Mouse (Mus musculus) megakaryocyte progenitor cell, adult 5-6 weeks (primary cell): ENCODE results near the gene Ndufa8. TPM values are rescaled to one million over a fixed set of nuclear protein-coding genes. Genes with fewer than 3 reads are reported as not detected.

Experiments used
- ATAC-seq: replicated peaks from 2 replicates; pipeline ENCODE4 v1.8.0; 2016; ENCODE audit warnings: mild to moderate bottlenecking, moderate TSS enrichment, inconsistent platforms; ENCODE audit not compliant: poor library complexity
- total RNA-seq, 2 experiments: library from RNA; stranded (forward) in 1 of 2; stranded (reverse) in 1 of 2; fragments of 157-497, 149-512 nt in 1 of 2; fragments of 200-1000 nt in 1 of 2; gene quantifications; 2 replicates each; pipeline versions ENCODE4 v1.2.3 to v1.2.4; 2015 to 2017

Ndufa8 gene
- total RNA-seq, 2 experiments from 2014 or later, result 53.3 to 100 TPM

DNA sequence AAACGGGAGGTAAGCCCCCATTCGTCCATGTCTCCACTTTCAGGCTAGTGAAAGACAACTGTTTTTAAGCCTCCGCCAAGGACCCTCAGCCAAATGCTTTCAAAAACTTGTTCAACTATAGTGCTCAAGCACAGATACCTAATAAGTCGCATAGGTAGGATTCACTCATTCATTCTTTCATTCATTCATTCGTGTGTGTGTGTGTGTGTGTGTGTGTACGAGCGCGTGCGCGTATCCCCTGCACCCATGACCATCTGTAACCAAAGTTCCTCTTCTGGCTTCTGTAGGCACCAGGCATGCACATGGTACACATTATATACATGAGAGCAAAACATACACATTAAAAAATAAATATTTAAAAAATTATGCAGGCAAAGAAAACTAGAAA, 355 bp upstream of the Ndufa8 start:
- ATAC-seq, result peak; percentile 10; the same call in 1 of the 2 replicates

DNA sequence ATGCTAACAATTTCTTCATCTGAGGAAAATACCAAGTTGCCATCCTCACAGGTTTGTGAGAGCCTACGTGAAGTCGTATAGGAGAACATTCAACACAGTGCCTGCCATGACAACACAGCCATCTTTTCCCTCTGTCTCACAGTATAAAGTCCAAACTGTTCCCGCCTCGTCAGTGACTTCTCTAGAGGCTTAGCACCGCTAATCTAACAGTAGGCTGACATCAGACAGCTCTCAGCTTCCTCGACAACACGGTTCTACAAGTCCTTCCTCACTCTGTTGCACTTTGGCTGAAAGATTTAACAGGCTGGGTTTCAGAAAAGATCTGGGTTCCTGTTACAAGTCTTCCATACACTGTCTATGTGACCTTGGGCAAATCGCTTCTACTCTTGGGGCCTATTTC, 1.0 kb downstream of the Ndufa8 start:
- ATAC-seq, result no peak

DNA sequence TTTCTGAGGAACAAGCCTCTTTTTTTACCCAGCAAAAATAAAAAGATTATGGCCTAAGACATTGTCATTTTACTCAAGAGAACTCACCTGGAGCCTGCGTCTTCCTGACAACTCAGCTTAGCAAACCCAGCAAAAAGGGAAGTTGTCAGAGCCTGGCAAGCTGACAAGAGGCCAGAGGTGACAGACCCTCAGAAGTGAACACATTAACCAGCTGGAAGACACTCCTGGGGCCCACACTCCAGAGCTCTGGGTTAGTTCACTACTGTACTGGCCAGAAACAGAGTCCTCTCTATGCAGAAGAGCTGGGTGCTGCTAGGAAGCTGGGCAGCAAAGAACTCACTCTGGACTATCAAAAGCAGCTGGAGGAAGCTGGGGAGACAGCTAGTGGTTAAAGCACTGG, 8.3 kb downstream of the Ndufa8 start:
- ATAC-seq, result peak; percentile 53

DNA sequence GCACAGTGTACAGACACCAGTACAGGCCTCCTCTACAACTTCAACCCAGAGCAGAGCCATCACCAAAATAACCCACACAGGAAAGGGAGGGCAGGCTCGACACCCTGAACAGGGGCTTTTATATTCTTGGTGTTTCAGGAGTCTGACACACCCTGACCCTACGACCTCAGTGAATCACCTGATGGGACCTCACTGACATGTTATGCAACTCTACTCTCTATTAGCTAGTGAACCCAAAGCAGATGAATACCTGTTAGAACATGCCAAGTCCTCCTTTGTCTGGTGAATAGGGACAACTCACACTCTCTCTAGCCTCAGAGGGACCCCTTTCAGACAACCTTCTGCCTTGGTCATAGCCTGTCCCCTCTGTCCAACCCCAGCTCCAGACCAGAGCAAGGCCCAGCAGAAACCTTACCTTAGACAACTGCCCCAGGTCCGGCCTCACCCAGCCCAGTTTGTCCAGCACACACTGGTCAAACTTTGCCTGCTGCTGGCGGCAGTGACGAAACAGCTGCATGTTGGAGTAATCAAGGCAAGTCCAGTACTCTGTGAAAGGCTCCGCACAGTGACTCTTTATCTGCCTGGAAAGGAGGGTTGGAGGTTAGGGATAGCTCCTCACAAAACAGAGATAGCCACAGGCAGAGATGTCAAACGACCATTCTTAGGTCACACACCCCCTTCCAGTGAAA, 9.8 kb downstream of the Ndufa8 start:
- ATAC-seq, result no peak

DNA sequence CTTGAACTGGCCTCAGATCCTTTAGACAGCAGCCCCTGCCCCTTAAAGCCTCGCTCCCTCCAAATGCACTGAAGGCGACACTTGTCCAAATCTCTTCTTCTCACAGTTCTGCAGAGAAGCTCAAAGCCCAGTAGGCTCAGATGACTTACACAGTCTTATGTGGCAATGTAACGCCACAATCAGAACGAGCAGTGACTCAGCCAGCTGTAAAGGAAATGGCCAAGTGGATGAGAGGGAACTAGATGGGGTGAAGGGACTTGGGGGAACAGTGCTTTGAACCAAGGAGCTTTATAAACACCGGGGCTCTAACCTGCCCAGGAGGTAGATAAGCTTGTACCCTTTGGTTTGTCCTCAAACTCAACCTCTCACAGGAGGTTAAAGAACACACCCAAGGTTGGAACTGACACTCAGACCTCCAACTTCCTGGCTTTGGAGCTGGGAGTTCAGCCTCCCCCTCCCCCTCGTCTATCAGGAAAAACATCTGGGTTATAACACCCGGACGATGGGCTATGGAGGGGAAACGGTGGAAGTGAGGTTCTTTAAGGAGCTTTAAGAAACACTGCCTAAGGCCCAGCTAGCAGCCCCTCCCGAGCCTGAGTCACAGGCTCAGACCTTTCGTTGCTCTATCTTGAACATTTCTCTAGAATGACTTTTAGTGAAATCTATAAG, 13.7 kb downstream of the Ndufa8 start:
- ATAC-seq, result peak; percentile 86

DNA sequence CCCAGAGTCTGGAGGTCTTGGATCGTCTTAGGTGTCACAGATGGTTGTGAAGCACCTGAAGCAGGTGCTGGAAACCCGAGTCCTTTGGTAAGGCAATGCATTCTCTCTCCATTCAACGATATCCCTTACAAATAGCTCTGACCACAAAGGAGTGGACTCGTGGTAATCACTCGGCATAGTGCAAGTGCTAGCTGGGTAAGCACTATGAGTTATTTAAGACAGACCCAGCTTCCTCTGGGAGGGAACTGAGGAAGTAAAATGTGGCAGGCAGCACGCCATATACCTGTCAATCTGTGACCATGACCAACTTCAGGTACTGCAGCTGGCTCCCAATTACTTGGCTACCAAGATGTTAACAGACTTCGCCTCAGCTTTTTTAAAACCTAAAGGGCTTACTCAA, 14.3 kb downstream of the Ndufa8 start:
- ATAC-seq, result peak; percentile 33

DNA sequence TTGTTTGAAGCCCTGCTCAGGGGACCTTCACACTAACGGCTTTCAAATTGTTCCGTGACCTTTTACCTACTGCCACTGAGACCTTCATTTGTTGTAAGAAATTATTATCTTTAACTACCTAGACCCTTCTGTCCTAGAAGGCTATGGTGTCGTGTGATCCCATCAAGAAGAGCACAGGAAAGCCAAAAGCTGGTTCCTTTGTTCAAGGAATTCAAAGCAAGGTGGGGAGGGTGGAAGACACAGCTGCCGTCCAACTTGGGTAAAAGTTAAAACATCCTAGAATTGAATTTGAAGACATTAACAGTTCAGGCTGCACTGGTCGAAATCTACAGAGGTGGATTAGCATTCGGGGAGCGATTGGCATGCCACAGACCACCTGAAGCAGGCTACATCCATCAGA, 15.2 kb downstream of the Ndufa8 start:
- ATAC-seq, result no peak

DNA sequence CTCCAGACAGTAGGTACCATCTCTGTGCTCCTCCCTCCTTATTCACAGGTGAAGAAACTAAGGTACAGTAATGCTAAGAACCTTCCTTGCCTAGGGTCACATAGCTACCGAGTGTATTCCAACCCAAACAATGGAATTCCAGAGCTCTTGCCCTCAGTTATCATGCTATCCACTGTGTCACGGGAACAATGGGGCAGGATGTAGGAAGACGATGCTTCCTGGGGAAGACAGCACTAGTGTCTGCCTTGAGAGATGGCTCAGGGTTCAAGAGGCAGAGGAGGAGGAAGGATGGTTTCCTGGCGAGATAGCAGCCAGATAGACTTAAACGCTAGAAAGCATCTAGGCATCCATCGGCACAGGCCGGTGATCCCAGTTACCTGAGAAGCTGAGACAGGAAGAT, 16.3 kb downstream of the Ndufa8 start:
- no peak for ATAC-seq

DNA sequence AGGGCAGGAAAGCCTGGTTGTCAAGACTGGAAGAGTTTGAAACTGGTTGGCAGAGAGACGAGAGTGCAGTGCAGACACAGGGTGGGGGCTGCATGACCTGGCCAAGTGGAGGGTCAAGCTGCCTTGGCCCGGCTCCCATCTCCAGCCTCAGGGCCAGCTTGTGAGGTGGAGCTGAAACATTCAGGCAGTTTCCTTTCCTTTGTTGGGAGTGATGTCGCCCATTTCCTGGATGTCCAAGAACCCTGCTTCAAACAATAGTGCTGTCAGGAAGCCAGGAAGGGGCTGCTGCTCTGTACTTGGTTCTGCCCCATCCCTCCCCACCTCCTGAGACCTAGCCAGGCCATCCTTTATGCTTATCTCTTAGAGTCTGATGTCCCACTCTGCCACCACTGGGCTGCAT, 25.9 kb downstream of the Ndufa8 start:
- no peak for ATAC-seq

DNA sequence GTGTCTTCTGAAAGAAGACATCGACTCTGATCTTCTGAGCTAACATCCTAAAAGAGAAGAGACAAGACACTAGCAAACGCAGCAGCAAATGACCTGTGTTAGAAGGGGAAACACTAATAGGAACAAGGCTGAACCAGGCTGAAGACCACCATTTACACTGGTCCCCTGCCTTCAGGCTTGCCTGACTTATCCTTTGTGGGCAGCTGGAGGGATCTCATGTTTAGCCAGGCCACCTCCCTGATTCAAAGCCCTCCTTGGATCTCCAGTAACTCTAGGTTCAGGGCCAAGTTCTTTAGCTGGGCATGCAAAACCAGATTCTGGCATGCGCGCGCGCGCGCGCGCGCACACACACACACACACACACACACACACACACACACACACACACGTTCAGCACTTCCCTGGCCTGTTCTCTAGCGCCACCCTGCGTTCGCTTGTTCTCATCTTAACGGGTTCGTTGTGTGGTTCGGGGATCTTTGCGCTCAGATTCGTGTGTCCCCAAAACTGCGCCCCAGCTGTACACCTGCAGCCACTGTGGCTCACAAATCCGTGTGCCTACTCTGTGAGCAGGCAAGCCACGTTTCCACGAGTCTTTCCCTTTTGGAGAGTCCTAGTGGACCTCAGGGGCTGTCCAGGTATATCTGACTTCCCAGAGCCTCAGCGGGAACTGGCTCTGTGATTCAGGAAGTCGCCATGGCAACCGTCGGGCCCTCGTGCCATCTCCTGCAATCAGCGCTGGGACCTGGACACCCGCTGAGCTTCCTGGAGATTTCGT, 27.6 kb downstream of the Ndufa8 start:
- peak; percentile 99 for ATAC-seq

DNA sequence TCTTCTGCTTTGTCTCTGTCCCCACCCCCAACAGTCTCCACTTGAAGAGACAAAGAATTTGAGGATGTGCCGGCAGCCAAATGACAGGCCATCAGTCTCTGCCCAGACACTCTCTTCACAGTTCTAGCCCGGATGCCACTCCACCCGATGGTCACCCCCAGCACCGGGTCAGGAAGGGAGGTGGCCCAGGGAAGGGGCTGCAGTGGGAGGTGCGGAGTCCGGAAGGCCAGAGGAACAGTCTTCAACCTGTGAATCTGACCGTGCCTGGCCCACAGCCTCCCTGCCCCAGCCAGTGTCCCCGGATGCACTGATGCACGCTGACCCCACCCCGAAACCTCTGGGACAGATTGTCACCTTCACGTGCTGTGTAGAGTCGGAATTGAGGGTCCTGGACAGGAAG, 36.2 kb downstream of the Ndufa8 start:
- no peak for ATAC-seq

DNA sequence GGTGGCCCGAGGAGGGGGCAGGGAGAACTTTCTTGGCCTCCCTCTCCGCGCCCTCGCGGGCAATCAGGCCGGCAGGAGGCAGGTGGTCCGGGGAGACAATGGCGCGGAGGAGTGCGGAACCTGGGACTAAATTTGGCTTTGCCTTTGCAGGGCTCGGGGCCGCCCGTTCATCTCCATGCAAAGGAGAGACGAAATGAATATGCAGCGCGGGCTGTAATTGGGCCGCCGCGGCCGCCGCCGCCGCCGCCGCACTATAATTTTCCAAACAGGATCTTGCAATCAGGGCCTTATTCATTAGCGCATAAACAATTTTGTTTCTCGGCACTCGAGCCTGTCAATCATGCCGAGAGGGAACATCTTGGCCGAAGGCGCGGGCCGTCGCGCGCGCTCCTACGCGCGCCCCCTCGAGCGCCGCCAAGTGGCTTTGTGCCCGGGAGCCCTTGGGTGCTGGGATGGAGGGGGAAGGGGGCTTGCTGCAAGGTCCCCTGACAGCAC, 37.8 kb downstream of the Ndufa8 start:
- no peak for ATAC-seq

DNA sequence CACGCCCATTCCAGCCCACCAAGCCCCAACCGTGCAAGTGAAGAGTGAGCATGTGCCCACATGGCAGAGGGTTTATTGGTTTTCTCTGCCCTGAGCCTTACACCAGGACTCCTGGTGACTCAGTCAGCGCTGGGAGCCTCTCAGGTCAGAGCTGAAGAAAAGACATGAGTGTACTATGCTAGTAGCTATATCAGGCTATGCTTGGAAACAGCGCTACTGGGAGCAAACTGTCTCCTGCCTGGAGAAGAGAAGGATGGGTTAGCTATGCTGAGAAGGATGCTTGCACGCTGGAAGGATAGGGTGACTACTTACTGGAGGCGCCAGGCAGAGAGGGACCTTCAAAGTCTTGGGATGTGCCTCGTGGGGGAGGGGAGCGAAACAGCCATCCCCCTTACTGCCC, 38.6 kb downstream of the Ndufa8 start:
- ATAC-seq, result no peak

DNA sequence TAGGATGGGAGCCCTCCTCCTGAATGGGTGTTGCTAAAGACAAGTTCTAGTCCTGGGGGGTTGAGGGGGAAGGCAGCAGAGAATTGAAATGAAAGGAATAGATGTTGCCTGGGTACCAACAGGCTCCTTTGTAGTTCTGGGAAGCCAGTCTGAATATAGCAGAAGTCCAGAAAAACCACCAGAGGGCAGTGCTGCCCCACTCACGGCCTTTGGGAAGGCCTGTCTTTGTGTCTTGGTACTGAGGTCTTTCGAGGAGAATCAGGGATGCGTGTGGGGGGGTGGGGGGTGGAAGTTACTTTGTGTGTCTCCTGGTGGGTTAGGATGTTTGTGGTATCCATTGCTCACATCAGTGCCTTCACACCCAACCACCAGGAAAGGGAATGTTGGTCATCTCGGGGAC, 39.8 kb downstream of the Ndufa8 start:
- ATAC-seq, result peak; percentile 88

DNA sequence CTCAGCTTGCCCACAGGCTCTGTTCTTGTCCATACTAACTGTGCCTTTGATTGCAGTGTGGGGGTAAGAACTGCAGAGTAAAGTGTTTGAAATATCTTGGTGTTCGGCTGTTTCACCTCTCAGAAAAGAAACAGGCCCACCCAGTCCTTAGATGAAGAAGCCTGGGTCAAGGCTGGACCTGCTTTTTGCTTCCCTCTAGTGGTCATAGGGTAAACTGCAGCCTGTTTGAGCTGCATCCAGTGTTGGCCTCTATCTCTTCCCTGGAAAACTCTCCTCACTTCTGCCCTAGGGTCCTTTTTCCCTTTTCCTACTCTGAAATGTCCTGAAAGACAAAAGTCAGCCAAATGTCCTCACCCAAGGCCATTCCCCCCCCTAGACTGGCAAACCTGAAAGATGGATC, 41.1 kb downstream of the Ndufa8 start:
- ATAC-seq, result peak; percentile 70; the same call in 1 of the 2 replicates

DNA sequence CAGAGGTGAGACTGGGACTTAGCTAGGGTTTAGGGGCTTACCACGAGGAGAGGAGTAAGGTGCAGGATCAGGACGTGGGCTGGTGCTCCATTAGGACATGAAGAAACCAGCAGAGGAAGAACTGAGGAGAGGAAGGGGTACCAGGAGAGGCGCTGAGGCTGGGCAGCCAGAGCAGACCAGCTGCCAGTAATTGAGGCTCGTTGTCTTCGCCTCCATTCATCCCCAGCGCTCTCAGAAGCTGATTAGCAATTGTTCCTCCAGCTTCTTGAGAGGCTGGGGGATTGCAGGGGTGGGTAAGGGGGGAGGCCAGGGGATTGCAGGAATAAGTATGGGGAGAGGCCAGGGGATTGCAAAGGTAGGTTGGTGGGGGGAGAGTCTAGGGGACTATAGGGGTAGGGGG, 47.0 kb downstream of the Ndufa8 start:
- no peak for ATAC-seq

DNA sequence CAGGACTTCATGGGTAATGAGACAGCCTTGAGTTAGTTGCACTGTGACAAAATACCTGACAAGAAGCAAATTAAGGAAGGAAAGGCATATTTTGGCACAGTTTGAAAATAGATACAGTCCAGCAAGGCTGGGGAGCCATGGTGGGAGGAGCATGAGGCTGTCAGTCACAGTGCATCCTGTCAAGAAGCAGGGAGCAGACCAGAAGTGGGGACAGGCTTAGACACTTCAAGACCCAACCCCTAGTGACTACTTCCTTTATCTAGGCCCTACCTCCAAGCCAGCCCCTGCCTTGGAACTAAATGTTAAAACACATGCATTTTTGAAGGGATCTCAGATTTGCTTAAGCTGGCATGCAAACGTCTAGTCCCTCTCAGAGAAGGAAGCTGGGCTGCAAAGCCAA, 48.8 kb downstream of the Ndufa8 start:
- peak; percentile 69 for ATAC-seq

DNA sequence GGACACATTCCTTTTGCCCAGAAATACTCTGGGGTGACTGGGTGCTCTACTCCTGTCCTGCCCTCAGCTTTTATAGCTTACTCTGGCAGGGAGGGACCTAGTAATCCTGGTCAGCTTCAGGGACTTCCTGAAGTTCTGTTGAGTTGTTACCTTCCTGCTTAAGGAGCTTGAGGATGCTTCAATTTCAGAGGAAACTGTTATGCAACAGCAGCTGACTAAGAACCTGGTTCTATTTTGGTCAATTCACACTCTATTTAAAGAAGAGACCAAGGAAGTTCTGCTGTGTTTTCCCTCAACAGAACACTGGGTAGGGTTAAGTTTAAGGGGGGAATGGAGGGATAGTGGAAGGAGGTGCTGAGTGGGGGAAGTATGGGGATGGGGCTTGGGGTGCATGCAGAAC, 50.0 kb downstream of the Ndufa8 start:
- no peak for ATAC-seq

DNA sequence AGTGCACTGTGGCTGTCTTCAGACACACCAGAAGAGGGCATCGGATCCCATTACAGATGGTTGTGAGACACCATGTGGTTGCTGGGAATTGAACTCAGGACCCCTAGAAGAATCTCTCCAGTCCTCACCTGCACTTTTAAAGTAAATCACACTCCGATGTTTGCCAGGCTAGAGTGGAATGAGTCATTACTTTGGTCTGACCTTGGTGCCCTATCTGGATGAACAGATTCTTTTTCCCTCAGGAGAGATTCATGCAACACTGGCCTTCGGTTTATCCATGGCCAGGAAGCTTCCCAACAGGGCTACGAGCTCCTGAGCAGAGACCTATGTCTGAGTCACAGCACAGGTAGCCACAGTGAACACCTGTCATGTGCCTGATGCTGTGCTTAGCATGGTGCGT, 50.8 kb downstream of the Ndufa8 start:
- no peak for ATAC-seq

DNA sequence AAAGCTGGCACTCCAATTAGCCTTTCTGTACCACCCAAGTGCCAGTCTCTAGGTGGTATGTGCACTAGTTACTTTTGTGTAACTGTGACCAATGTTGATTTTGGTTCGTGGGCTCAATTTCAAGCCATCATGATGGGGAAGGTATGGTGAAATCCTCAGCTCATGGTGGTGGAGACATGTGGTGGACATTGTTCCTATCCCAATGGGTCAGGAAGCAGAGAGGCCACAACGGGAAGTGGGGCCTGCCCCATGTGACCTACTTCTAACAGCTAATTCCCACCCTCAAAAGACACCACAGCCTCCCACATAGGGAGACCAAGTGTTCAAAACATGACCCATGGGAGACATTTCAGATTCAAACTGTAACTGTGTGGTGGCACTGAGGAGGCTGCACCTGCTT, 52.5 kb downstream of the Ndufa8 start:
- peak; percentile 79 for ATAC-seq

DNA sequence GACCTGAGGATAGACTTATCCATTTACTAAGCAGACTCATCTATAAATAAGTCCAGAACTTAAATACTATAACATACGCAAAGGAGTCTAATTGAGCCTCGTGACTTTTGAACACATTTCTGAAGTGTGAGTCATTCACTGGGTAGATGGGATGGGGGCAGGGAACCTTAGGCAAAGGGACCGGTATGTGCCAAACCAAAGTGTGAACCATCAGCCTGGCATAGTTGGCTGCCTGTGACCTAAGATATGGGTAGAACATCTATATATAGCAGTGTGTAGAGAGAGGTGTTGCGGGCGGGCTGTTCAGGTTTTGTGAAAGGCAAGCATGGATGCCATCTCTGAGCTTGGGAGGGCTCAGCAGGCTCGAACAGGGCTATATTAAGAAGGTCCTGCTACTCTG, 54.9 kb downstream of the Ndufa8 start:
- ATAC-seq, result no peak

DNA sequence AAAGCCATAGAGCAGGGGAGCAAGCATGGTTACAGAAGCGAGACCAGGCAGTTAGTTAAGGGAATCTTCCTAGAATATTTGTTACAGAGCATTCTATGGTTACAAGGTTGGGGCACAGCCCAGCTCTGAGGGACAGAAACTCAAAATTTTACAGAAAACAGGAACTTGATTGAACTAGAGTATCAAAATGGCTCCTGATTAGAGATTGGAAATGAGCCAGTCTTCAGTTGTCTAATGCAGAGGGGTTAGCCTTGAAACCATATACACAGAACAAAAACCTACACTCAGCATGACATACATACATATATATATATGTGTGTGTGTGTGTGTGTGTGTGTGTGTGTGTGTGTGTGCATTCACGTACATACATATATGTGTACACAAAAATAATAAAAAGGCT, 55.7 kb downstream of the Ndufa8 start:
- ATAC-seq, result no peak
